Mouse (Mus musculus) hindbrain, postnatal 0 days (tissue): ENCODE data around the gene Pln. TPM values are rescaled to one million over a fixed set of nuclear protein-coding genes. Genes with fewer than 3 reads are reported as not detected.

Experiments used
- ATAC-seq: fragments of 200-750 bp; cut with Nextera tagmentation; 2 replicates; pipeline ENCODE4 v1.8.0; 2017; ENCODE audit warnings: mild to moderate bottlenecking, moderate TSS enrichment, moderate library complexity
- DNase-seq: peaks from one replicate; pipeline ENCODE4 v3.0.0-alpha.2; 2015; ENCODE audit warnings: low spot score
- H3K27ac ChIP-seq: fragments of 300-500 bp; sonication (generic); 2 replicates; pipeline ENCODE4 v1.5.1; 2014; ENCODE audit warnings: mild to moderate bottlenecking
- H3K27me3 ChIP-seq: fragments of 300-500 bp; sonication (generic); 2 replicates; pipeline ENCODE4 v1.6.1; 2014; ENCODE audit warnings: low read length, mixed read lengths; ENCODE audit not compliant: insufficient read depth
- H3K36me3 ChIP-seq: fragments of 300-500 bp; sonication (generic); 2 replicates; pipeline ENCODE4 v1.6.1; 2014; ENCODE audit warnings: low read length, mixed read lengths; ENCODE audit not compliant: insufficient read depth
- H3K4me1 ChIP-seq: fragments of 300-500 bp; sonication (generic); 2 replicates; pipeline ENCODE4 v1.6.1; 2014; ENCODE audit warnings: antibody characterized with exemption, low read length, mixed read lengths; ENCODE audit not compliant: insufficient read depth
- H3K4me2 ChIP-seq: fragments of 300-500 bp; sonication (generic); 2 replicates; pipeline ENCODE4 v1.6.1; 2014; ENCODE audit warnings: low read depth, mild to moderate bottlenecking, low read length, moderate library complexity, mixed read lengths
- H3K4me3 ChIP-seq: fragments of 300-500 bp; sonication (generic); 2 replicates; pipeline ENCODE4 v1.5.1; 2014; ENCODE audit warnings: low read length
- H3K9ac ChIP-seq: fragments of 300-500 bp; sonication (generic); replicated peaks from 2 replicates; pipeline ENCODE4 v1.6.1; 2014; ENCODE audit warnings: mild to moderate bottlenecking, low read length, moderate library complexity, mixed read lengths
- H3K9me3 ChIP-seq: fragments of 300-500 bp; sonication (generic); 2 replicates; pipeline ENCODE4 v1.6.1; 2016; ENCODE audit warnings: low read length, mixed read lengths
- CTCF ChIP-seq: IDR thresholded peaks from 2 replicates; pipeline ENCODE4 v1.5.1; 2016; ENCODE audit warnings: antibody characterized with exemption, control low read depth, low read depth
- WGBS: fragments of 180-500 bp; shearing (Covaris S2); extraction: QIAGEN DNeasy Blood & Tissue Kit; methylation state at CpG from one replicate; pipeline ENCODE4 v1.1.7; 2014; 5-methylcytosine and 5-hydroxymethylcytosine counted together
- polyA plus RNA-seq: library from polyadenylated mRNA; unstranded; fragments of >200 nt; fragmentation: Nextera tagmentation; extraction: Ambion mirVana; gene quantifications from 2 replicates; pipeline ENCODE4 v1.2.1, GENCODE M21; 2015
- total RNA-seq: library from RNA; depleted of rRNA; stranded (reverse); fragments of >200 nt; gene quantifications from 2 replicates; pipeline ENCODE4 v1.2.3, GENCODE M21; 2014; rRNA removed

Gene Pln
- total RNA-seq: 1.4 and 2.9 TPM in 2 replicates
- polyA plus RNA-seq: 0.35 and 0.53 TPM in 2 replicates

DNA sequence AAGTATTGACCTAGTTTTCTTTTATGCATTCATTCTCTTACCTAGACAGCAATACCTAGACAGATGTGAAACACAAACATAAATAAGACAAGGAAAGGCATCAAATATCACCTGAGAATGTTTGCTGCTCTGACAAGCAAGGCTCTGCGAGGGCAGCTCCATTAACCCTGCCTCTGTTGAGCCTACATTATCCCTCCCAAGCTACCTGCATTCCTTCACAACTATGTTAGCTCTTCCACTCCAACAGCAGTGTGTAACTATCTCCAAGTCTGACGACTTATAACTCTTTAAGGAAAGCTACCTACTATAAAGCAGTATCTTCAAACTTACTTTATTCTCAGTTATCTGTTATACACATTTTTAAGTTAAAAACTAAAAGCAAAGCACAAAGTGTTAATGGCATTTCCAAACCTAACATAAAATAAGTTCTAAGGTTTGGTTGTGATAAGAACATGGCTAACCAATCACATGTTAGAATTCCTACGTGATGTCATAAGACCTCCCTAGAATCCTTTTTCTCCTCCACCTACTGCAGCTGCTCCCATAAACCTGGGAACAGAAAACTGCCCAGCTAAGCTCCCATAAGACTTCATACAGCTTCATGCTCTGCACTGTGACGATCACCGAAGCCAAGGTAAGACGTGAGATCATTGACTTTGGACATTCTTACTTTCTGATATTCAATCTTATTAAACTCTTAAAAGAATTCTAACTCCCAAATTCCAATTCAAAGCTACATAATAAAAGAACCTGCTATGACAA lies at the start of gene Pln:
TSS of gene Pln (plus strand) at position 506 of the 762 bp plus-strand sequence.
- H3K36me3 ChIP-seq: no peaks in the 10 kb centered on the region
- no peak for TF ChIP-seq CTCF
- H3K9ac ChIP-seq: no peak within 1 kb of the TSS
- H3K4me1 ChIP-seq: no peaks in the 10 kb centered on the region
- no peak within 1 kb of the TSS for H3K4me3 ChIP-seq
- 80% methylated on average over 6 of the region's 6 CpGs for WGBS
- no peak within 1 kb of the TSS for H3K4me2 ChIP-seq
- H3K27ac ChIP-seq: no peak within 1 kb of the TSS; the same call in 1 of the 2 replicates
- no peaks in the 10 kb centered on the region for H3K27me3 ChIP-seq
- H3K9me3 ChIP-seq: no peaks in the 10 kb centered on the region
- DNase-seq (no peak), ATAC-seq (no peak)

GRCm38 (mm10) chr10:53305867-53306266 lies 31.6 kb upstream of the Pln start:
- H3K27me3 ChIP-seq: no peaks in the 10 kb centered on the region
- H3K4me3 ChIP-seq: no peak overlapping the region
- no peaks in the 10 kb centered on the region for H3K9me3 ChIP-seq
- no peak overlapping the region for H3K9ac ChIP-seq
- ATAC-seq: no peak
- WGBS: 21% methylated on average over 3 of the region's 3 CpGs
- peak; percentile 71 for DNase-seq
- H3K27ac ChIP-seq: no peak overlapping the region
- no peaks in the 10 kb centered on the region for H3K4me1 ChIP-seq
- H3K36me3 ChIP-seq: no peaks in the 10 kb centered on the region
- TF ChIP-seq CTCF: peak; percentile 59
- H3K4me2 ChIP-seq: no peak overlapping the region

DNA sequence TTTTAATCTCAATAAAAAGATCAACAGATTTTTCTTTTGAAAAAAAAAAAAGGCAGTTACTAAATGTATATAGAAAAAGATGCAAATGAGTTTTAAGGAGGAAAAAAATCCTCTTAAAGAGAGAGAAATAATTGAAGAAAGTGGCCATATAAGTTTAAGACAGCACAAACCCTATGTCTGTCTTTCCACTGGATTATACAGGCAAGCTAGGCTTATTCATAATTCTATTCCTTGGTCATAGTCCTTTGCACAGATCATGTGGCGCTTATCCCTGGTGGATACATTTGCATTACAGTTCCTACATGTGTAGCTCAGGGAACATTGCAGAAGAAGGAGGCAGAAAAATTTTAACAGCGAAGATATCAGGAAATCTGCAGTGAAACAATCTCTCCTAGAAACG lies 30.8 kb upstream of the Pln start:
- WGBS: 88% methylated on average over 3 of the region's 3 CpGs
- Histone ChIP-seq H3K4me2 (no peak overlapping the region), H3K9me3 (no peaks in the 10 kb centered on the region), H3K9ac (no peak overlapping the region), H3K36me3 (no peaks in the 10 kb centered on the region), H3K27ac (no peak overlapping the region), H3K4me3 (no peak overlapping the region), H3K27me3 (no peaks in the 10 kb centered on the region), H3K4me1 (no peaks in the 10 kb centered on the region)
- ATAC-seq: no peak
- DNase-seq: no peak
- no peak for TF ChIP-seq CTCF

GRCm38 (mm10) chr10:53323367-53323766 lies 14.1 kb upstream of the Pln start:
- Histone ChIP-seq H3K27me3 (no peaks in the 10 kb centered on the region), H3K4me2 (no peak overlapping the region), H3K36me3 (no peaks in the 10 kb centered on the region), H3K4me1 (no peaks in the 10 kb centered on the region), H3K9ac (no peak overlapping the region), H3K4me3 (no peak overlapping the region), H3K27ac (no peak overlapping the region), H3K9me3 (no peaks in the 10 kb centered on the region)
- ATAC-seq (no peak), DNase-seq (no peak)
- TF ChIP-seq CTCF: no peak

DNA sequence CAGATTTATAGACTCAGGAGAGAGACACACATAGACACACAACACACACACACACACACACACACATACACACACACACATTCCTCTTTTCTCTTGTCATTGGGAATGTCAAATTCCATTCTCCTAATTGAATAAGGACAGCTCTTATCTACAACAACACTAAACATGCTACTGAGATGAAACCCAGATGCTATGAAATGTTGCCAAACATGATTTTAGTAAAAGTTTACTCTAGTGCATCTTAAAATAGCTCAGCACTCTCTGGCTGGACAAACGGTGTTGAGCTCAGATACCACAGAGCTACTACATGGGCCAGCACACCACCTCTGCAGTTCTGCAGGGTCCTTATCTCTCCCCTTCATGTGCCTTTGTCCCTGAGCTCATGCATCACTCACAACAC lies 12.8 kb upstream of the Pln start:
- no peaks in the 10 kb centered on the region for H3K9me3 ChIP-seq
- H3K4me1 ChIP-seq: no peaks in the 10 kb centered on the region
- H3K27ac ChIP-seq: no peak overlapping the region
- DNase-seq (no peak), ATAC-seq (no peak)
- TF ChIP-seq CTCF: no peak
- WGBS: 65% methylated on average over 1 of the region's 1 CpGs
- no peak overlapping the region for H3K4me3 ChIP-seq
- H3K27me3 ChIP-seq: no peaks in the 10 kb centered on the region
- H3K9ac ChIP-seq: no peak overlapping the region
- H3K36me3 ChIP-seq: no peaks in the 10 kb centered on the region
- H3K4me2 ChIP-seq: no peak overlapping the region

- Histone ChIP-seq H3K9me3 (no peaks in the 10 kb centered on the region), H3K9ac (no peak overlapping the region), H3K4me1 (no peaks in the 10 kb centered on the region), H3K4me3 (no peak overlapping the region), H3K36me3 (no peaks in the 10 kb centered on the region), H3K4me2 (no peak overlapping the region), H3K27me3 (no peaks in the 10 kb centered on the region), H3K27ac (no peak overlapping the region)
- no peak for DNase-seq
- ATAC-seq: no peak
- no peak for TF ChIP-seq CTCF
Measured at GRCm38 (mm10) chr10:53326367-53326766, 11.1 kb upstream of the Pln start.

- Histone ChIP-seq H3K36me3 (no peaks in the 10 kb centered on the region), H3K27me3 (no peaks in the 10 kb centered on the region), H3K9ac (no peak overlapping the region), H3K9me3 (no peaks in the 10 kb centered on the region), H3K27ac (no peak overlapping the region), H3K4me3 (no peak overlapping the region), H3K4me2 (no peak overlapping the region), H3K4me1 (no peaks in the 10 kb centered on the region)
- 78% methylated on average over 3 of the region's 3 CpGs for WGBS
- no peak for ATAC-seq
- no peak for TF ChIP-seq CTCF
- DNase-seq: no peak
Measured at GRCm38 (mm10) chr10:53329257-53329656, 8.2 kb upstream of the Pln start.
